Mouse (Mus musculus): ENCODE measurements around the gene Boll. TPM values are rescaled to one million over a fixed set of nuclear protein-coding genes. Genes with fewer than 3 reads are reported as not detected.
A peak's percentile ranks its signal among the peaks of the same experiment; 100 is the strongest.

The Boll gene
- total RNA-seq, 2 experiments from 2014 or later = not detected

- DNase-seq (ENCODE audit: low spot score in 2 of 2) = no peak
Observed at GRCm38 (mm10) chr1:55238496-55238895, 124.8 kb downstream of the Boll start.

GRCm38 (mm10) chr1:55237643-55238161 lies 125.6 kb downstream of the Boll start:
- DNase-seq (ENCODE audit: low spot score in 2 of 2) = peak in 1 of 2 experiments; percentile 40

- DNase-seq (ENCODE audit: low spot score in 2 of 2) = peak; percentile 95 to 97
Observed at GRCm38 (mm10) chr1:55236890-55237642, 126.2 kb downstream of the Boll start, which contains the start of gene Mars2. Gene Mars2, plus strand, starts transcription at chr1:55237177.

- DNase-seq (ENCODE audit: low spot score in 2 of 2) = no peak
Observed at GRCm38 (mm10) chr1:55236487-55236886, 126.8 kb downstream of the Boll start.

- no peak for DNase-seq (ENCODE audit: low spot score in 2 of 2)
Observed at GRCm38 (mm10) chr1:55234910-55235520, 128.3 kb downstream of the Boll start.

- DNase-seq (ENCODE audit: low spot score in 2 of 2) = no peak
Observed at GRCm38 (mm10) chr1:55228256-55228884, 134.9 kb downstream of the Boll start.

- DNase-seq (ENCODE audit: low spot score in 2 of 2) = no peak
Observed at GRCm38 (mm10) chr1:55227376-55227775, 135.9 kb downstream of the Boll start.

GRCm38 (mm10) chr1:55226011-55226857 lies 137.0 kb downstream of the Boll start, which contains the start of gene Rftn2:
Gene Rftn2, minus strand, starts transcription at chr1:55226782.
- DNase-seq (ENCODE audit: low spot score in 2 of 2) = peak in 1 of 2 experiments; percentile 17

- peak in 1 of 2 experiments; percentile 20 for DNase-seq (ENCODE audit: low spot score in 2 of 2)
Observed at GRCm38 (mm10) chr1:55225398-55225797, 137.9 kb downstream of the Boll start.

- peak; percentile 45 to 64 for DNase-seq (ENCODE audit: low spot score in 2 of 2)
Observed at GRCm38 (mm10) chr1:55224111-55224510, 139.2 kb downstream of the Boll start.

- peak in 1 of 2 experiments; percentile 2 for DNase-seq (ENCODE audit: low spot score in 2 of 2)
Observed at GRCm38 (mm10) chr1:55223026-55223425, 140.2 kb downstream of the Boll start.

- no peak for DNase-seq (ENCODE audit: low spot score in 2 of 2)
Observed at GRCm38 (mm10) chr1:55221352-55221751, 141.9 kb downstream of the Boll start.

- DNase-seq (ENCODE audit: low spot score in 2 of 2) = no peak
Observed at GRCm38 (mm10) chr1:55217191-55217590, 146.1 kb downstream of the Boll start.

- DNase-seq (ENCODE audit: low spot score in 2 of 2) = no peak
Observed at GRCm38 (mm10) chr1:55215185-55215813, 148.0 kb downstream of the Boll start.

GRCm38 (mm10) chr1:55213936-55214335 lies 149.3 kb downstream of the Boll start:
- DNase-seq (ENCODE audit: low spot score in 2 of 2) = no peak

- no peak for DNase-seq (ENCODE audit: low spot score in 2 of 2)
Observed at GRCm38 (mm10) chr1:55213475-55213874, 149.8 kb downstream of the Boll start.

- DNase-seq (ENCODE audit: low spot score in 2 of 2) = no peak
Observed at GRCm38 (mm10) chr1:55212771-55213170, 150.5 kb downstream of the Boll start.

- DNase-seq (ENCODE audit: low spot score in 2 of 2) = no peak
Observed at GRCm38 (mm10) chr1:55211081-55211480, 152.2 kb downstream of the Boll start.

- DNase-seq (ENCODE audit: low spot score in 2 of 2) = no peak
Observed at GRCm38 (mm10) chr1:55210202-55210965, 152.9 kb downstream of the Boll start.
